Mouse (Mus musculus): ENCODE measurements around the gene Rhd. TPM values are rescaled to one million over a fixed set of nuclear protein-coding genes. Genes with fewer than 3 reads are reported as not detected.

Rhd gene
- polyA plus RNA-seq, 1 experiment from 2014 or later, result 2.2 TPM

DNA sequence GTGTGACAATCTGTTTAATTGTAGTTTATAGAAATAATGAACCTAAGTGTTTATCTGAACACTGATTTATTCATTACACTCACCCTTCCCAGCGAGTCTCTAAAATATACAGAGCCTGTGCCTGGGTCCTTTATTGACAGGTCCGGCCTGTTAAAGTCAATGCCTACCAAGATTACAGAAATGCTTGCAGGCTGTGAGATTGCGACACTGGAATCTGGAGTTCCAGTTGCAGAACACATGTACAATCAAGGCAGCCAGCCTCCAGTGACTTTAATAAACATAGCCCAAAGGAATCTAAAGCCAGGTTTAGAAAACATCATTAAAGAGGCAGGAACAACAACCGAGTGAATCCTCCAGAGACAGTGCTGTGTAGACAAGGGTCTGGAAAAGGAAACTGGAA lies 16.7 kb upstream of the Rhd start:
- WGBS, result 74% methylated on average over 4 of the region's 4 CpGs
- ATAC-seq (ENCODE audit: low FRiP score, low read depth), result no peak
- Histone ChIP-seq H3K4me1 (replicated peaks) (peaks cover 47% of the 10 kb centered on the region), H3K27ac (replicated peaks) (no peak overlapping the region), H3K27me3 (no peaks in the 10 kb centered on the region), H3K9ac (no peak overlapping the region), H3K9me3 (no peaks in the 10 kb centered on the region), H3K36me3 (no peaks in the 10 kb centered on the region), H3K4me2 (no peak overlapping the region), H3K4me3 (no peak overlapping the region)

GRCm38 (mm10) chr4:134850551-134850950 lies 13.8 kb upstream of the Rhd start:
- Histone ChIP-seq H3K4me2 (peak overlapping the region; percentile 71), H3K9me3 (no peaks in the 10 kb centered on the region), H3K27ac (replicated peaks) (no peak overlapping the region), H3K4me3 (peak overlapping the region; percentile 76; the same call in 1 of the 2 replicates), H3K4me1 (replicated peaks) (peaks cover 45% of the 10 kb centered on the region), H3K9ac (no peak overlapping the region), H3K36me3 (no peaks in the 10 kb centered on the region), H3K27me3 (peaks cover 3% of the 10 kb centered on the region; the same call in 1 of the 2 replicates)
- no peak for ATAC-seq (ENCODE audit: low FRiP score, low read depth)
- WGBS, result 65% methylated on average over 4 of the region's 4 CpGs

GRCm38 (mm10) chr4:134851236-134851635 lies 13.1 kb upstream of the Rhd start:
- WGBS, result 38% methylated on average over 2 of the region's 2 CpGs
- ATAC-seq (ENCODE audit: low FRiP score, low read depth), result no peak
- Histone ChIP-seq H3K4me2 (peak overlapping the region; percentile 71), H3K36me3 (no peaks in the 10 kb centered on the region), H3K4me3 (peak overlapping the region; percentile 76), H3K27me3 (peaks cover 3% of the 10 kb centered on the region; the same call in 1 of the 2 replicates), H3K4me1 (replicated peaks) (peaks cover 45% of the 10 kb centered on the region), H3K9ac (peak overlapping the region; percentile 7; the same call in 1 of the 2 replicates), H3K27ac (replicated peaks) (no peak overlapping the region), H3K9me3 (no peaks in the 10 kb centered on the region)

DNA sequence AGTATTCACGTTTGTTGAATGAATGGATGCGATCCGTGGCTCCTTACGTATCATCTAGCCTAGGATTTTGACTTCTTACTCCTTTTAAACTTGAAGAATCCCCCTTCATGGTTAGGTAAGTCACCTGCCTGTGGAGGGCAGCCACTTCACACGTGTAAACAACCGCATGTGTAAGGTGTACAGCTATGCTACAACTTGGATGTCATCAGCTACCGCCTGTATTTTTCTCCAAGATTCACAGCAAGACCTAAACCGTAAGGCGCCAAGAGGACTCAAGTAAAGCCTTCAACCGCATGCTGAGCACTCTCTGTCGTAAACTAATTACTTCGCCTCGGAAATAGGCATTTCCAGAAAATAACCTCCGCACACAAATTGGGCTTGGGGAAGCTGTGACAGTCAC lies 12.5 kb upstream of the Rhd start:
- Histone ChIP-seq H3K36me3 (no peaks in the 10 kb centered on the region), H3K27ac (replicated peaks) (peak overlapping the region; percentile 94), H3K9ac (peak overlapping the region; percentile 91)

GRCm38 (mm10) chr4:134852438-134853255 lies 11.7 kb upstream of the Rhd start:
- Histone ChIP-seq H3K27me3 (peaks cover 3% of the 10 kb centered on the region; the same call in 1 of the 2 replicates), H3K9me3 (no peaks in the 10 kb centered on the region), H3K4me2 (peak overlapping the region; percentile 71), H3K4me1 (replicated peaks) (peaks cover 38% of the 10 kb centered on the region), H3K4me3 (peak overlapping the region; percentile 76), H3K27ac (replicated peaks) (peak overlapping the region; percentile 94), H3K36me3 (no peaks in the 10 kb centered on the region), H3K9ac (peak overlapping the region; percentile 91)
- ATAC-seq (ENCODE audit: low FRiP score, low read depth), result peak; percentile 6
- WGBS, result under 1% methylated on average over 76 of the region's 106 CpGs

More for the DNA sequence above, 12.5 kb upstream of the Rhd start:
- ATAC-seq (ENCODE audit: low FRiP score, low read depth), result no peak
- H3K4me3 ChIP-seq, result peak overlapping the region; percentile 76
- H3K9me3 ChIP-seq, result no peaks in the 10 kb centered on the region
- H3K4me2 ChIP-seq, result peak overlapping the region; percentile 71
- peaks cover 44% of the 10 kb centered on the region for H3K4me1 ChIP-seq (replicated peaks)
- peaks cover 3% of the 10 kb centered on the region; the same call in 1 of the 2 replicates for H3K27me3 ChIP-seq
- 9% methylated on average over 14 of the region's 14 CpGs for whole genome bisulfite sequencing

GRCm38 (mm10) chr4:134853259-134853636 lies 11.1 kb upstream of the Rhd start, which contains the start of gene Maco1:
TSS of gene Maco1 (minus strand) at chr4:134853345.
- peak; percentile 96 for ATAC-seq (ENCODE audit: low FRiP score, low read depth)
- under 1% methylated on average over 37 of the region's 38 CpGs for WGBS
- peak within 1 kb of the TSS; percentile 91 for H3K9ac ChIP-seq

GRCm38 (mm10) chr4:134853637-134854485 lies 10.5 kb upstream of the Rhd start:
- peaks cover 3% of the 10 kb centered on the region; the same call in 1 of the 2 replicates for H3K27me3 ChIP-seq
- no peaks in the 10 kb centered on the region for H3K36me3 ChIP-seq
- peak overlapping the region; percentile 99 for H3K27ac ChIP-seq (replicated peaks)
- peak overlapping the region; percentile 76 for H3K4me3 ChIP-seq
- H3K4me2 ChIP-seq, result peak overlapping the region; percentile 65
- peak; percentile 95 for ATAC-seq (ENCODE audit: low FRiP score, low read depth)
- WGBS, result 1% methylated on average over 91 of the region's 91 CpGs
- no peaks in the 10 kb centered on the region for H3K9me3 ChIP-seq
- H3K9ac ChIP-seq, result peak overlapping the region; percentile 87
- peaks cover 28% of the 10 kb centered on the region for H3K4me1 ChIP-seq (replicated peaks)

More at GRCm38 (mm10) chr4:134853259-134853636, 11.1 kb upstream of the Rhd start, which contains the start of gene Maco1:
- Histone ChIP-seq H3K9me3 (no peaks in the 10 kb centered on the region), H3K4me3 (peak within 1 kb of the TSS; percentile 76), H3K4me1 (replicated peaks) (peaks cover 32% of the 10 kb centered on the region), H3K27me3 (peaks cover 3% of the 10 kb centered on the region; the same call in 1 of the 2 replicates), H3K4me2 (peak within 1 kb of the TSS; percentile 71), H3K36me3 (no peaks in the 10 kb centered on the region), H3K27ac (replicated peaks) (peak within 1 kb of the TSS; percentile 99)

DNA sequence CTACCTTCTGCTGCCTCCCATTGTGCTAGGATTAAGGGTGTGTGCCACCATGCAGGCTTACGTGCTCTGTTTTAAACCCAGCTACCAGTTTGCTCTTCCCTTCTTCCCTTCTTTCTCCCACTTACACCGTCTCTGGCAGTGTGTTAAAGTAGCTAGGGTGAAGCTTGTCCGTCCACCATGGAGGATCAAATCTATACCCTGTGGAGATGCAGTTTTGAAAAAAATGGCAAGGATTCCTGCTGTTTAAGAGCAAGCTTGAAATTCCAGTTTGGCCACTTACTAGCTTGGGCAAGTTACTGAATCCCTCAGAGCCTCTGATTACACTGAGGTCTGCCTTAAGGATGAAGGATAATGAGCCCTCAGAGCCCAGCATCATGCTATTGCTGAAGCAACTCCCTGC lies 9.0 kb upstream of the Rhd start:
- WGBS, result 50% methylated on average over 3 of the region's 3 CpGs
- no peak for ATAC-seq (ENCODE audit: low FRiP score, low read depth)
- H3K4me2 ChIP-seq, result no peak overlapping the region

GRCm38 (mm10) chr4:134856056-134856455 lies 8.3 kb upstream of the Rhd start:
- H3K27ac ChIP-seq (replicated peaks), result no peak overlapping the region
- no peaks in the 10 kb centered on the region for H3K36me3 ChIP-seq
- H3K4me1 ChIP-seq (replicated peaks), result peaks cover 13% of the 10 kb centered on the region
- H3K27me3 ChIP-seq, result peaks cover 3% of the 10 kb centered on the region; the same call in 1 of the 2 replicates
- H3K4me2 ChIP-seq, result no peak overlapping the region
- no peaks in the 10 kb centered on the region for H3K9me3 ChIP-seq
- no peak overlapping the region for H3K9ac ChIP-seq
- ATAC-seq (ENCODE audit: low FRiP score, low read depth), result no peak
- H3K4me3 ChIP-seq, result no peak overlapping the region
- WGBS, result 58% methylated on average over 5 of the region's 5 CpGs

More for the DNA sequence above, 9.0 kb upstream of the Rhd start:
- no peak overlapping the region for H3K9ac ChIP-seq
- no peaks in the 10 kb centered on the region for H3K9me3 ChIP-seq
- H3K27me3 ChIP-seq, result peaks cover 3% of the 10 kb centered on the region; the same call in 1 of the 2 replicates
- H3K4me3 ChIP-seq, result no peak overlapping the region
- H3K4me1 ChIP-seq (replicated peaks), result peaks cover 20% of the 10 kb centered on the region
- no peaks in the 10 kb centered on the region for H3K36me3 ChIP-seq
- H3K27ac ChIP-seq (replicated peaks), result no peak overlapping the region

DNA sequence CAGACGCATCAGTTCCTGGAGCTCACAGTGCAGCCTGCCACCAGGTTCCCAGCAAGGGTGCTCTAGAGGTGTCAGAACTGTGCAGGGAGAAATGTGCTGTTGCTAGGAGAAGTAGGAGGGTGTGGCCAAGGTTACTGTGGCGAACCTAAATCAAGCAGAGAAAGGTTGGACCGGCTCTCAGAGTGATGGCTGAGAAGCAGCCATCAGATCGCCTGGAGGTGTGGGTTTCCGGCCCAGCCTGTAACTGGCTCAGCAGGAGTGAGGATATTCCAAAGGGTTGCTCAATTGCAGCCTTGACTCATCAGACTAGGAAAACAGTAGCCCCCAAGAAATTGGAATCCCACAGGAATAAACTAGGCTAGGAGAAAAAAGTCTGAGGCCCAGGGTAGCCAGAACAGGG lies 7.8 kb upstream of the Rhd start:
- H3K4me3 ChIP-seq, result no peak overlapping the region
- peaks cover 9% of the 10 kb centered on the region for H3K4me1 ChIP-seq (replicated peaks)
- no peak for ATAC-seq (ENCODE audit: low FRiP score, low read depth)
- H3K9ac ChIP-seq, result no peak overlapping the region
- H3K27ac ChIP-seq (replicated peaks), result no peak overlapping the region
- 37% methylated on average over 5 of the region's 5 CpGs for WGBS
- no peaks in the 10 kb centered on the region for H3K9me3 ChIP-seq
- H3K27me3 ChIP-seq, result peaks cover 3% of the 10 kb centered on the region; the same call in 1 of the 2 replicates
- no peak overlapping the region for H3K4me2 ChIP-seq
- H3K36me3 ChIP-seq, result no peaks in the 10 kb centered on the region

DNA sequence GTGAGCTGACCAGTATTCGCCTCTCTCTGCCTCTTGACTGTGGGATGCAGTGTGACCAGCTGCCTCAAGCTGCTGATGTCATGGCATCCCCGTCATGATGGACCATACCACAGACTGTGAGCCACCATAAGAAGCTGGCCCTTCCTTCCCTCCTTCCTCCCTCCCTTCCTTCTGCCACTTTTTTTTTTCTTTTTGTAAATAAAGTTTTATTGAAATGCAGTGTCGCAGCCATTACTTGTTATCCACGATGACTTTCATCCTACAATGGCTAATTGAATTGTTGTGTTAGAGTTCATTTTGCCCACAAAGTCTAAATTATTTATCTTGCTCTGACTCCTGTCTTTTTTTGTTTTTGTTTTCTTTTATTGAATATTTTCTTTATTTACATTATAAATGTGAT lies 5.8 kb upstream of the Rhd start:
- H3K27ac ChIP-seq (replicated peaks), result no peak overlapping the region
- 0 out of 2 replicates have a peak, but pooled peaks cover 2% of the 10 kb centered on the region for H3K4me1 ChIP-seq (replicated peaks)
- ATAC-seq (ENCODE audit: low FRiP score, low read depth), result no peak
- H3K4me2 ChIP-seq, result no peak overlapping the region
- H3K9me3 ChIP-seq, result no peaks in the 10 kb centered on the region
- H3K36me3 ChIP-seq, result no peaks in the 10 kb centered on the region
- no peak overlapping the region for H3K9ac ChIP-seq
- H3K4me3 ChIP-seq, result no peak overlapping the region
- WGBS, result 89% methylated on average over 4 of the region's 4 CpGs
- peaks cover 3% of the 10 kb centered on the region; the same call in 1 of the 2 replicates for H3K27me3 ChIP-seq
